Mouse (Mus musculus) heart, adult 18-20 months (tissue): ENCODE data around the gene Fstl5. TPM values are rescaled to one million over a fixed set of nuclear protein-coding genes. Genes with fewer than 3 reads are reported as not detected.

Experiments used
- DNase-seq, 2 experiments: peaks; one replicate each; pipeline ENCODE4 v3.0.0; 2021 to 2022; ENCODE audit warnings: mixed read lengths in 1 of 2
- total RNA-seq, 2 experiments: library from RNA; stranded (reverse); gene quantifications; 2 replicates each; pipeline ENCODE4 v1.2.3; 2021

The Fstl5 gene
- total RNA-seq, 2 experiments from 2014 or later, result not detected

- peak in 1 of 2 experiments; percentile 4 for DNase-seq
Observed at GRCm38 (mm10) chr3:76508811-76509210, 434.7 kb downstream of the Fstl5 start.

GRCm38 (mm10) chr3:76567346-76567745 lies 493.3 kb downstream of the Fstl5 start:
- DNase-seq, result no peak

GRCm38 (mm10) chr3:76572478-76572877 lies 498.4 kb downstream of the Fstl5 start:
- no peak for DNase-seq

GRCm38 (mm10) chr3:76572920-76573541 lies 499.0 kb downstream of the Fstl5 start:
- no peak for DNase-seq

GRCm38 (mm10) chr3:76593148-76593547 lies 519.1 kb downstream of the Fstl5 start:
- no peak for DNase-seq

- DNase-seq, result no peak
Observed at GRCm38 (mm10) chr3:76620044-76620443, 546.0 kb downstream of the Fstl5 start.

- DNase-seq, result no peak
Observed at GRCm38 (mm10) chr3:76654243-76654642, 580.2 kb downstream of the Fstl5 start.

- no peak for DNase-seq
Observed at GRCm38 (mm10) chr3:76670859-76671258, 596.8 kb downstream of the Fstl5 start.

GRCm38 (mm10) chr3:76676006-76676405 lies 601.9 kb downstream of the Fstl5 start:
- no peak for DNase-seq

- no peak for DNase-seq
Observed at GRCm38 (mm10) chr3:76679853-76680545, 605.9 kb downstream of the Fstl5 start.

- DNase-seq, result no peak
Observed at GRCm38 (mm10) chr3:76680546-76680883, 606.4 kb downstream of the Fstl5 start.

- no peak for DNase-seq
Observed at GRCm38 (mm10) chr3:76697134-76697629, 623.1 kb downstream of the Fstl5 start.

GRCm38 (mm10) chr3:76739221-76739620 lies 665.2 kb downstream of the Fstl5 start:
- no peak for DNase-seq

Other genes with a start within 250 kb of the Fstl5 start
- 10 to 100 TPM; 14.7 to 16.9 TPM for gene Golim4, start 117.3 kb upstream of the Fstl5 start, total RNA-seq